ENCODE assay signal across 24 mouse cellular contexts in the genomic region with DNA sequence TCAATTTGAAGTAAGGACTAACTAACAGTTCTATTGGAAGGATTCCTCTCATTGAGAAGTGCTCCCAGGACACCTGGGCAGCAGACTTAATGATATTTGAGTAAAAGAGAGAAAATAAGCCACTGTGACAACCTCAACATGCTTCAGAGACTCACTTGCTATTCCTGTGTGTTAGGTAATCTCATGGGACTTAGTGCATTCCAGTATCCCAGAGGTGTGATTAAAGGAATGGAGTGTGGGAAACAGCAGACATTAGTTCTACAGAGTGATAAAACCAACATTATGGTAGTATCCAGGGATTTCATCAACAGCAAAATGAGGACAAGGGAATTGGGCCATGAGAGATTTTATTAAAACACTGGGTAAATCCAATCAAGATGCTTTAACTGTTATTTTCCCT.
"Had no signal": no experiment of that assay in that cellular context is flagged by ENCODE, and none has a peak within 500 bp of the region (broad histone marks: within the 10 kb centered on the region; RNA-seq: fewer than 3 reads in every experiment).

No protein-coding gene starts in this region.

- H3K27ac ChIP-seq: heart, adult 2 months; heart, embryonic 10.5 days; hindbrain, embryonic 10.5 days; hindbrain, embryonic 12.5 days; intestine, embryonic 15.5 days; left cerebral cortex, adult 2 months; limb, embryonic 10.5 days; limb, embryonic 12.5 days had no signal

- H3K27me3 ChIP-seq: heart, embryonic 12.5 days; hindbrain, embryonic 12.5 days; intestine, embryonic 15.5 days; limb, embryonic 12.5 days had no signal

- H3K9me3 ChIP-seq: heart, embryonic 10.5 days; heart, embryonic 12.5 days; hindbrain, embryonic 10.5 days; hindbrain, embryonic 12.5 days; intestine, embryonic 15.5 days; limb, embryonic 10.5 days; limb, embryonic 12.5 days had no signal

- H3K4me3 ChIP-seq: heart, adult 2 months; heart, embryonic 10.5 days; heart, embryonic 12.5 days; hindbrain, embryonic 10.5 days; hindbrain, embryonic 12.5 days; intestine, embryonic 15.5 days; left cerebral cortex, adult 2 months; limb, embryonic 10.5 days; limb, embryonic 12.5 days had no signal

- H3K4me1 ChIP-seq: heart, embryonic 10.5 days; heart, embryonic 12.5 days; hindbrain, embryonic 10.5 days; hindbrain, embryonic 12.5 days; intestine, embryonic 15.5 days; limb, embryonic 10.5 days; limb, embryonic 12.5 days had no signal

- H3K9ac ChIP-seq: forebrain, postnatal 0 days; heart, embryonic 12.5 days; hindbrain, embryonic 12.5 days; intestine, embryonic 15.5 days; limb, embryonic 12.5 days had no signal

- ATAC-seq: forebrain, postnatal 0 days; inflammation-experienced regulatory T-cells, adult 6 months; intestine, embryonic 15.5 days; intestine, postnatal 0 days had no signal

- H3K4me2 ChIP-seq: heart, embryonic 12.5 days; hindbrain, embryonic 12.5 days; intestine, embryonic 15.5 days; limb, embryonic 12.5 days; liver, embryonic 11.5 days had no signal

- H3K36me3 ChIP-seq: heart, embryonic 10.5 days; heart, embryonic 12.5 days; hindbrain, embryonic 10.5 days; hindbrain, embryonic 12.5 days; intestine, embryonic 15.5 days; limb, embryonic 10.5 days; limb, embryonic 12.5 days had no signal

- DNase-seq: forebrain, postnatal 0 days; gastrocnemius, postnatal 14 days; gastrocnemius, postnatal 36 days; heart, adult 11 months; heart, adult 2 months; heart, postnatal 10 days; heart, postnatal 4 days; kidney, adult 18-20 months; kidney, adult 8-10 months; kidney, postnatal 10 days; kidney, postnatal 25 days; kidney, postnatal 4 days; liver had no signal
